Mouse (Mus musculus) telencephalon, adult 2 months (tissue): ENCODE results near the gene Wdr83os.
A peak's percentile ranks its signal among the peaks of the same experiment; 100 is the strongest.
"Not testable (repeated sequence)": the region's sequence is repeated elsewhere in the genome, so short reads cannot be mapped to it uniquely, and the experiment has no call there.

Experiments
- DNase-seq: peaks from one replicate; pipeline ENCODE4 v3.0.0-alpha.2; 2011; ENCODE audit warnings: low read depth, low spot score

Wdr83os gene

GRCm38 (mm10) chr8:85119052-85119981 lies 38.8 kb downstream of the Wdr83os start:
- peak; percentile 86 for DNase-seq

- DNase-seq: not testable (repeated sequence)
Measured at GRCm38 (mm10) chr8:85120251-85120650, 39.7 kb downstream of the Wdr83os start.

GRCm38 (mm10) chr8:85122995-85123394 lies 42.5 kb downstream of the Wdr83os start, which contains the start of gene Zfp791:
Gene Zfp791, minus strand, starts transcription at chr8:85123095.
- no peak for DNase-seq

- no peak for DNase-seq
Measured at GRCm38 (mm10) chr8:85123691-85124090, 43.2 kb downstream of the Wdr83os start.
